Mouse (Mus musculus) frontal cortex, postnatal 25 days (tissue): ENCODE measurements around the gene Gpr37l1.
"Not testable (repeated sequence)": the region's sequence is repeated elsewhere in the genome, so short reads cannot be mapped to it uniquely, and the experiment has no call there.

Experiments
- DNase-seq, 2 experiments: peaks; one replicate each; pipeline ENCODE4 v3.0.0; 2022; ENCODE audit warnings: low spot score in 2 of 2

Gpr37l1 gene

DNA sequence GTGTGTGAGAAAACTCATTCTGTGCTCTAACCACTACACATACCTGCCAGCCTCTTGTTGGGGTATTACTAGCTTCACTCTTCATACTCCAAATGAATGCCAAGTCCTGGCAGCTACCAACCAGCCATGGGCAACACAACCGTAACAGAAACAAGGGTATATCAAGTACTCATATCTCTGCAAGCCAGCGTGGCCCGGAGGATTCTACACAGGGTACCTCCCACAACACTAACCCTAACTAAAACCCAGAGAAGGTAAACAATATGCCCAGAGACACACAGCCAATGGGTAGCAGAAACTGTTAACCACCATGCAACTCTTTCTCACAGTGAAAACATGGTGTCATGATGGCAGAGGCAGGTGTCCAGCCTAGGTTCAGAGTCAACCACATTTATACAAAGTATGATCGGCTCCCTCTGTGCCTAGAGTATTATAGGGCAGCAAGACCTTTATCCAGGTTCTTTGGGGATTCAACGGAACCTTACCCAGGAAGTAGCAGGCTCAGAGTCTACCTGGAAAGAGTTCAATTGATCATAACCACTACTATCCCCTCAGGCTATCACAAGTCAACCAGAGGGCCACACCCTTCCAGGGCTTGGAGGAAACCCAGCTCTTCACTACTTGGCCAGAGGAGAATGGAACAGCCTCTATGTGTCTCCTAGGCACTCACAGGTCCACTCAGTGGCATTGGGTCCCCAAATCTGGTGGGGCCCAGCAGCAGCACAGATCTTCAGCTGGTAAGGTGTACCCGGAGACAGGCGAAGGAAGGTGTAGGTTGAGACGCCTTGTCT, 42.7 kb downstream of the Gpr37l1 start:
- no peak for DNase-seq

DNA sequence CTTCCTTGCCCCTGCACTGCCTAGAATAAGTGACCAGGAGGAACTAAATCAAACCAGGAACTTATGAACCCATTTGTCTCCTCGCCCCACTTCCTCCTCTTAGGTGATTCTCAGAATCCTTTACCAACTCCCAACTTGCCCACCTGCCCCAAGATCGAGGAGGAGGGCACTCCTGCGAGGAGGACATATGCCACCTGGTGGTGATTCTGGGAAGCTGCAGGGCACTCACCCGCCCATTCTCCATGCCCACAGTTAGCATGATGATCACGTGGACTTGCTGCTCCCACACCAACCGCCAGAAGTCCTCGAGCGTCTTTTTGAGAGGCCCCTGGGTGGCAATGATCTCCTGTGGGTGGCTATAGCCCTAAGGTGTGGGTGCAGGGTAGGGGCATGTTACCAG, 54.8 kb downstream of the Gpr37l1 start:
- DNase-seq, result peak in 1 of 2 experiments; percentile 39

DNA sequence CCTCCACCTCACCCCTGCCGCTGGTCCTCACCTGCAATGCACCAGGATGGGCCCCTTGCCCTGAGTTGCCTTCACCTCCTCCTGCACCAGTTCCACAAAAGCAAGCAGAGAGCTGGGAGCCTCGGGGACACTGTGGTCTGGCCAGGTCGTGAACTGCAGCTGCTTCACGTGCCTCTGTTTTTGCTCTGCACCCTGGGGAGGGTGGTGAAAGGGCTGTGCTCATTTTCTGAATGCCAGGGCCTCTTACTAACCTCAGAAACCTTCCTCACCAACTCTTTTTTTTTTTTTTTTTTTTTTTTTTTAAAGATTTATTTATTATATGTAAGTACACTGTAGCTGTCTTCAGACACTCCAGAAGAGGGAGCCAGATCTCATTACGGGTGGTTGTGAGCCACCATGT, 56.2 kb downstream of the Gpr37l1 start:
- not testable (repeated sequence) for DNase-seq
